Mouse (Mus musculus): Measurements from ENCODE around the gene Cobll1. TPM values are rescaled to one million over a fixed set of nuclear protein-coding genes. Genes with fewer than 3 reads are reported as not detected.
"Not testable (repeated sequence)": the region's sequence is repeated elsewhere in the genome, so short reads cannot be mapped to it uniquely, and the experiment has no call there.

Gene Cobll1
- polyA plus RNA-seq, 1 experiment: 14.0 TPM

- Histone ChIP-seq H3K4me3 (replicated peaks; ENCODE audit: extremely low read depth, low read depth, low read length) (no peak overlapping the region), H3K4me1 (ENCODE audit: control insufficient read depth, insufficient read depth, low read length) (no peaks in the 10 kb centered on the region)
- 79% methylated on average over 5 of the region's 5 CpGs for WGBS
- TF ChIP-seq CTCF (IDR thresholded peaks at IDR 0.05; ENCODE audit: insufficient read depth, low read length) (no peak), POLR2A (IDR thresholded peaks at IDR 0.05; ENCODE audit: borderline replicate concordance, extremely low read depth, low read depth, low read length) (no peak)
- DNase-seq: no peak
Observed at GRCm38 (mm10) chr2:65266576-65267299, 27.5 kb upstream of the Cobll1 start.

GRCm38 (mm10) chr2:65262251-65262650, 23.0 kb upstream of the Cobll1 start:
- TF ChIP-seq POLR2A (IDR thresholded peaks at IDR 0.05; ENCODE audit: borderline replicate concordance, extremely low read depth, low read depth, low read length) (no peak), CTCF (IDR thresholded peaks at IDR 0.05; ENCODE audit: insufficient read depth, low read length) (no peak)
- no peaks in the 10 kb centered on the region for H3K4me1 ChIP-seq (ENCODE audit: control insufficient read depth, insufficient read depth, low read length)
- 52% methylated on average over 4 of the region's 4 CpGs for WGBS
- H3K4me3 ChIP-seq (replicated peaks; ENCODE audit: extremely low read depth, low read depth, low read length): no peak overlapping the region
- no peak for DNase-seq

- not testable (repeated sequence) for H3K4me3 ChIP-seq (replicated peaks; ENCODE audit: extremely low read depth, low read depth, low read length); H3K4me1 ChIP-seq (ENCODE audit: control insufficient read depth, insufficient read depth, low read length); DNase-seq
- WGBS: 60% methylated on average over 6 of the region's 6 CpGs
Observed at GRCm38 (mm10) chr2:65260828-65261227, 21.6 kb upstream of the Cobll1 start.

GRCm38 (mm10) chr2:65260400-65260799, 21.2 kb upstream of the Cobll1 start:
- no peak for DNase-seq
- 92% methylated on average over 4 of the region's 4 CpGs for WGBS

GRCm38 (mm10) chr2:65257446-65257845, 18.2 kb upstream of the Cobll1 start:
- Histone ChIP-seq H3K4me1 (ENCODE audit: control insufficient read depth, insufficient read depth, low read length) (no peaks in the 10 kb centered on the region; the same call in 1 of the 2 replicates), H3K4me3 (replicated peaks; ENCODE audit: extremely low read depth, low read depth, low read length) (no peak overlapping the region)
- no peak for DNase-seq
- WGBS: 55% methylated on average over 2 of the region's 2 CpGs
- TF ChIP-seq POLR2A (IDR thresholded peaks at IDR 0.05; ENCODE audit: borderline replicate concordance, extremely low read depth, low read depth, low read length) (no peak), CTCF (IDR thresholded peaks at IDR 0.05; ENCODE audit: insufficient read depth, low read length) (no peak)

More at GRCm38 (mm10) chr2:65260400-65260799, 21.2 kb upstream of the Cobll1 start:
- H3K4me1 ChIP-seq (ENCODE audit: control insufficient read depth, insufficient read depth, low read length): no peaks in the 10 kb centered on the region
- TF ChIP-seq CTCF (IDR thresholded peaks at IDR 0.05; ENCODE audit: insufficient read depth, low read length) (no peak), POLR2A (IDR thresholded peaks at IDR 0.05; ENCODE audit: borderline replicate concordance, extremely low read depth, low read depth, low read length) (no peak)
- no peak overlapping the region for H3K4me3 ChIP-seq (replicated peaks; ENCODE audit: extremely low read depth, low read depth, low read length)

GRCm38 (mm10) chr2:65256494-65257254, 17.5 kb upstream of the Cobll1 start:
- no peak for TF ChIP-seq POLR2A (IDR thresholded peaks at IDR 0.05; ENCODE audit: borderline replicate concordance, extremely low read depth, low read depth, low read length)
- TF ChIP-seq CTCF (IDR thresholded peaks at IDR 0.05; ENCODE audit: insufficient read depth, low read length): no peak
- no peak for DNase-seq
- no peaks in the 10 kb centered on the region; the same call in 1 of the 2 replicates for H3K4me1 ChIP-seq (ENCODE audit: control insufficient read depth, insufficient read depth, low read length)
- 73% methylated on average over 6 of the region's 6 CpGs for WGBS
- H3K4me3 ChIP-seq (replicated peaks; ENCODE audit: extremely low read depth, low read depth, low read length): no peak overlapping the region

GRCm38 (mm10) chr2:65250589-65251104, 11.4 kb upstream of the Cobll1 start:
- WGBS: 61% methylated on average over 5 of the region's 5 CpGs
- H3K4me3 ChIP-seq (replicated peaks; ENCODE audit: extremely low read depth, low read depth, low read length): no peak overlapping the region
- TF ChIP-seq POLR2A (IDR thresholded peaks at IDR 0.05; ENCODE audit: borderline replicate concordance, extremely low read depth, low read depth, low read length): no peak
- no peak for TF ChIP-seq CTCF (IDR thresholded peaks at IDR 0.05; ENCODE audit: insufficient read depth, low read length)
- H3K4me1 ChIP-seq (ENCODE audit: control insufficient read depth, insufficient read depth, low read length): no peaks in the 10 kb centered on the region; the same call in 1 of the 2 replicates
- no peak for DNase-seq

GRCm38 (mm10) chr2:65249575-65249974, 10.4 kb upstream of the Cobll1 start:
- Histone ChIP-seq H3K4me1 (ENCODE audit: control insufficient read depth, insufficient read depth, low read length) (no peaks in the 10 kb centered on the region), H3K4me3 (replicated peaks; ENCODE audit: extremely low read depth, low read depth, low read length) (no peak overlapping the region)
- no peak for DNase-seq
- TF ChIP-seq CTCF (IDR thresholded peaks at IDR 0.05; ENCODE audit: insufficient read depth, low read length): no peak
- no peak for TF ChIP-seq POLR2A (IDR thresholded peaks at IDR 0.05; ENCODE audit: borderline replicate concordance, extremely low read depth, low read depth, low read length)
- 53% methylated on average over 2 of the region's 2 CpGs for WGBS

GRCm38 (mm10) chr2:65240173-65240745, 1.1 kb upstream of the Cobll1 start:
- DNase-seq: no peak
- Histone ChIP-seq H3K4me1 (ENCODE audit: control insufficient read depth, insufficient read depth, low read length) (peaks cover 3% of the 10 kb centered on the region; the same call in 1 of the 2 replicates), H3K4me3 (replicated peaks; ENCODE audit: extremely low read depth, low read depth, low read length) (no peak overlapping the region)
- 79% methylated on average over 5 of the region's 5 CpGs for WGBS
- no peak for TF ChIP-seq CTCF (IDR thresholded peaks at IDR 0.05; ENCODE audit: insufficient read depth, low read length)
- no peak for TF ChIP-seq POLR2A (IDR thresholded peaks at IDR 0.05; ENCODE audit: borderline replicate concordance, extremely low read depth, low read depth, low read length)

All from lung, adult 2 months (tissue).